Comparison of ENCODE assay signal across 8 mouse cellular contexts in genomic region chr12:26885831-26886634, GRCm38 (mm10).
DNase-seq lines count a peak whose midpoint lies in the region; ATAC-seq lines count a peak whose summit lies in the region.

No protein-coding gene starts in this region.

- H3K9me3 ChIP-seq in embryonic facial prominence, embryonic 15.5 days (replicated peaks): no peaks in the 10 kb centered on the region

- ATAC-seq in embryonic facial prominence, embryonic 15.5 days (ENCODE audit: insufficient number of reproducible peaks, low FRiP score, low TSS enrichment, low read depth): no peak

- intact Hi-C loops in left cerebral cortex, postnatal 25 days (cut with DNase I): loop anchor here (10.0 kb wide), 1 partner anchor 449 kb away; no protein-coding TSS in a partner anchor

- H3K27me3 ChIP-seq in embryonic facial prominence, embryonic 15.5 days: no peaks in the 10 kb centered on the region

- H3K4me3 ChIP-seq in embryonic facial prominence, embryonic 15.5 days (replicated peaks): no peak overlapping the region

- no peak overlapping the region for H3K9ac ChIP-seq in embryonic facial prominence, embryonic 15.5 days

- H3K4me2 ChIP-seq in embryonic facial prominence, embryonic 15.5 days (replicated peaks): peak overlapping the region; percentile 25; the same call in 1 of the 2 replicates

- DNase-seq in kidney, postnatal 14 days: peak; percentile 25
- no peak for DNase-seq in kidney, adult 18-20 months
- DNase-seq in gastrocnemius, postnatal 4 days (ENCODE audit: low spot score in 2 of 2): peak; percentile 40 to 73
- peak; percentile 25 to 50 for DNase-seq in left cerebral cortex, postnatal 25 days (ENCODE audit: low spot score in 2 of 2)
- peak; percentile 78 to 85 for DNase-seq in right cerebral cortex, postnatal 10 days (ENCODE audit: low spot score in 2 of 2)
- no peak for DNase-seq in spleen, postnatal 10 days (ENCODE audit: low spot score in 2 of 2)
- no peak for DNase-seq in thymus, postnatal 10 days (ENCODE audit: low spot score in 2 of 2)

- H3K27ac ChIP-seq in embryonic facial prominence, embryonic 15.5 days (replicated peaks): no peak overlapping the region

- 17% methylated on average over 12 of the region's 12 CpGs for WGBS in embryonic facial prominence, embryonic 15.5 days

- H3K4me1 ChIP-seq in embryonic facial prominence, embryonic 15.5 days: peaks cover 29% of the 10 kb centered on the region

- H3K36me3 ChIP-seq in embryonic facial prominence, embryonic 15.5 days: no peaks in the 10 kb centered on the region

Comparison
In these comparisons a context has a peak if more than half of its experiments do, and no peak if none do; other contexts are left out.
1. DNase-seq: peak in kidney, postnatal 14 days (single experiment), gastrocnemius, postnatal 4 days (2 of 2), left cerebral cortex, postnatal 25 days (2 of 2) and right cerebral cortex, postnatal 10 days (2 of 2); none in kidney, adult 18-20 months (single experiment), spleen, postnatal 10 days (0 of 2) and thymus, postnatal 10 days (0 of 2).